Mouse (Mus musculus) B cell, adult 2 months (primary cell): Measurements from ENCODE around the gene Il11.

Experiments
- DNase-seq, 2 experiments: peaks; one replicate each; pipeline ENCODE4 v3.0.0; 2022

Gene Il11

DNA sequence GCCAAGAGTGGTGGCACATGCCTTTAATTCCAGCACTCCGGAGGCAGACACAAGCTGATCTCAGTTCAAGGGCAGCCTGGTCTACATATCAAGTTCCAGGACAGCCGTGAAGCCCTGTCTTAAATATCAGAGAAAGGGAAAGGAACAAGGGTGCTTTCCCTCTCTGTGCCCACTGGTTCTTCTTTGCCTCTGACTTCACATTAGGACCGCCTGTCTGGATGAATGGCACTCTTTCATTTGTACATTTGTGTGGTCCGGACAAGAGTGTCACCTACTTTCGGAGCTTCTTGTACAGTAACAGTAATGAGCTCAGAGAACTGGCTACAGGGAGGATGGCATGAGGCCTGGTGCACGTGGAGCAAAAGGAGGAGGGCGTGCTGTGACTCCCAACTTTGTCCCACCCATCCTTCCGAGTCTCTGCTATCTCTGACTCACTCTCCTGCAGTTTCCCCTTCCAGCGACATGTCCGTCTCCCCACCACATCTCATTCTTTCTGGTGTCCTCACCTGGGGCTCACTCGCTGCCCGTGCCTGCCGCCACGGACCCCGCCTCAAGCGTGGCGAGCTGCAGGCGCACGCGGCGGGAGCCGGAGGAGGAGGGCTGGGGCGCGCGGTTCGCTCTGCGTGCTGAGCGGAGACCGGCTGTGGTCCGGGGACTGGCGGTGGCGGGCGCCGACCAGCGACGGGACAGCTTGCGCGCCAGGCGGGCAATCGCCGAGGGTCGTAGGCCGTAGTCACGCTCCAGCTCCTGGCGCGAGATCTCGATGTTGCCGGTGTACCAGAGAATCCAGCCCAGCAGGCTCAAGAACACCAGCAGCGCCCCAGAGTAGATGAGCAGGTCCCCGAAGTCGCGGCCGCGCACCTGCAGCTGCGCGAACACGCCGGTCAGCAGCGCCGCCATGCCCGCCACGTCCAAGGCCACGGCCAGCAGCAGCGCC lies 6.1 kb upstream of the Il11 start:
- peak; percentile 51 to 62 for DNase-seq

- DNase-seq = no peak
Observed at GRCm38 (mm10) chr7:4783667-4784268, 1.1 kb upstream of the Il11 start.

DNA sequence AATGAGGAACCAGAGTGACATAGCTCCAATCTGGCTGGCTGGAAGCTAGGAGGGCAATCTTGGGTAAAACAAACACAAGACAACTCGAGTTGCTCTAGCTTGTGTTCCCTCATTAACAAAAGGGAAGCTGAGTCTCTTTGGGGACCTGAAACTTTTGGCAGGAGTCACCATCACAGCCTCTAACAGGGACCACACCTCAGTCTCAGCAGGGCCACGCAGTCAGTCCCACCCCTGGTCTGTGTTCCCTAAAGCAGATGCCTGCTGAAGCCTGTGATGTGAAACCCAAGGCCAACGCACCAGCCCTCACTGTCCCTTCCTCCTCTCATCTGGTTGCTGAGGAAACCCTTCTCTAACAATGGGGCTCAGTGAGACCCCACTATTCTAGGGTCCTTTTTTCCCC lies 529 bp downstream of the Il11 start:
- no peak for DNase-seq

DNA sequence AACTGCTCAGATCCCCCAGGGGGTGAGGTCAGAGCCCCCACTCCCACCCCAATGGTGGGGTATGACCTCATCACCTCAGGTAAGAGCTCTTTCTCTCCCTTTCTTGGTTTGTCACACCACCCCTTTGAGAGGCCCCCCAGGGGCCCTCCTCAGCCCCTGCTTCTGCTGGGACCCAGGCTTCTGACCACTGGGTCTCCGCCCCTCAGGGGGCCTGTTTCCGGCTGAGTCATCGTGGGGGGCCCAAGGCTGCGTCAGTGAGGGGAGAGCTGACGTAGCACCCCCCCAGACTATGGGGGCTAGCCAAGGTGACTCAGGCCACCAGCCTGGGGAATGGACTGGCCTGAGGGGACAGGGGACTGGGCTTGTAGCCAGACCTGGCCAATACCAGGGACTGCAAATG lies 2.7 kb downstream of the Il11 start:
- DNase-seq = no peak

DNA sequence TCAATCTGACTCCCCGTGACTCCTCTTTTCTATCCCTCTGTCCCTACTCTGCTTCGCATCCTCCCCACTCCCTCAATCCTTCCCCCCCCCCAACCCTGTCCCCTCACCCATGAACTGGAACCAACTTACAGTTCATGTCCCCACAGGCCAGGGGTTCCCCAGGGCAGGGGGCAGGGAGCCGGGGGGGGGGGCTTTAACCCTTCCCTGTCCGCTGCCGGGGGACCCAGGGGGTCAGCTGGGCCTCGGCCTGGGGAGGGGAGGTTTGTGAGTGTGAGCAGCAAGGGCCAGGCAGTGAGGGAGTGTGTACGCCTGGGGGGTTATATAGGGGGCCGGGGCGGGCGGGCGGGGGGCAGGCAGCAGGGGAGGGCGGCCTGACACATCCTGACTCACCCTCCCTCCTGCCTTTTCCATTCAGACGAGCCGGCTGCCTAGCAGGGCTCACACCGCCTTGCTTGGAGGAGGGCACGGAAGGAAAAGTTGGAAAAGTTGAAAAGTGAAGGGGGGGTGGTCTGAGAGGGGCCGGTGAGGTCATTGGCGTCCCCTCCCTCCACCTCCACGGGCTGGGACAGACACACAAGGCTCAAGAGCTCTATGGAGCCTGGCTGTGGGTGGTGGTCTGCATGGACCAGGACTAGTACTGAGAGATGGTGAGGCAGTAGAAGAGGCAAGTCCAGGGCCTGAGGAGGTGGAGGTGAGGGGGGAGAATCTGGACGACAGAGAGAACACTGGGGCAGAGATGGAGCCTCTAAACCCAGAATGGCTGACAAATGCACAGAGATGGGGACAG lies 4.6 kb downstream of the Il11 start:
- DNase-seq = no peak

- DNase-seq = peak; percentile 46 to 47
Observed at GRCm38 (mm10) chr7:4776861-4777830, 5.5 kb downstream of the Il11 start.

- DNase-seq = no peak
Observed at GRCm38 (mm10) chr7:4776131-4776530, 6.5 kb downstream of the Il11 start.

DNA sequence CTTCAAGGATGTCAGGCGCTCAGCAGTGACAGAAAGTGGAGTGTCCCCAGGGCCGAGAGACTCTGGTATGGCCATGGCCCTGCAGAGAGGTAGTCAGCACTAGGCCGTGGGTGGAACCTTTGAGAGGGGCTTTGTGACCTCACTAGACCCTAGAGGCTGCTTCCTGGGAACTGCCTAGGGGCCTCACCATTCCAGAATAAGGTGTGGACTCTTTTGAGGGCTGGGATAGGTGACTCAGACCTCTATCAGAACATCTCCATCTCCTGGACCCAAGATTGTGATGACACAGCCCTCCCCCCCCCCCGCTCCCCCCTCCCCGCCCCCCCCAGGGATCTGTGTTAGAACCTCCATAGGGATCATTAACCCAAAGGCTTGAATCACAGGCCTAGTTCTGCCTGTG lies 11.5 kb downstream of the Il11 start, which contains the start of gene Fam71e2:
Fam71e2 (minus strand) TSS at position 101 of the 400 bp plus-strand sequence.
- DNase-seq = no peak

DNA sequence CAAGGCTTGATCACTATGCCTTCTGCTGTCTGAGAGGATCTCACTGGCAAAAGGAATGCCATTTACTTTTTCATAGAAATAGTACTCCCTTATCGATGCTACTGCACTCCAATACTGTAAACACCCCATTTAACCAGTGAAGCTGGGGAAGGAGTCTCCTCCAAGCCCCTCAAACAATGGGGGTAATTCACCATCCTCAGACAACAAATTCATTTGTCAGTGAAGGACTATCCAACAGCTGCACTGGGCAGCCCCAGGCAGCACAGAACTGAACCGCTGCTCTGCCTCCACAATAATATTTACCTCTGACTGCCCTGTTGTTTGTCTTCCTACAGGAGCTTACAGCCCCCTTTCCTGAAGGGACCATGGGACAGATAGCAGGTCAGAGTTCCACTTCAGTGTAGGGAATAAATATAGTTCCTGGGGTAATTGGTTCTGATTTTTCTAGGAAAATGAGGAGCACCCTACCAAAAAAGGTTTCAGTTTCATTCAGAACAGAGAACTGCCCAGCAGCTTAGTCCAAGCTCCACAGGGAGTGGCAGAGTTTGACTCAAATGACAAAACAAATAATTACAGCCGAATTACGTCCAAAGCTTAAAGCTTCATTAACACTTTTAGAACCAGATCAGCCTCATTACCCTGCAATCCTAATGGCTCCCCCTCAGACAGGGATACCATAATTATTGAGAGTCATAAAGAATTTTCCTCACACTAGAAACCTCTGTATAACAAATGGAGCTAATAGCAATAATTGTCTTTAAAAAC lies 17.5 kb downstream of the Il11 start:
- no peak for DNase-seq

- no peak for DNase-seq
Observed at GRCm38 (mm10) chr7:4759670-4760069, 23.0 kb downstream of the Il11 start.

DNA sequence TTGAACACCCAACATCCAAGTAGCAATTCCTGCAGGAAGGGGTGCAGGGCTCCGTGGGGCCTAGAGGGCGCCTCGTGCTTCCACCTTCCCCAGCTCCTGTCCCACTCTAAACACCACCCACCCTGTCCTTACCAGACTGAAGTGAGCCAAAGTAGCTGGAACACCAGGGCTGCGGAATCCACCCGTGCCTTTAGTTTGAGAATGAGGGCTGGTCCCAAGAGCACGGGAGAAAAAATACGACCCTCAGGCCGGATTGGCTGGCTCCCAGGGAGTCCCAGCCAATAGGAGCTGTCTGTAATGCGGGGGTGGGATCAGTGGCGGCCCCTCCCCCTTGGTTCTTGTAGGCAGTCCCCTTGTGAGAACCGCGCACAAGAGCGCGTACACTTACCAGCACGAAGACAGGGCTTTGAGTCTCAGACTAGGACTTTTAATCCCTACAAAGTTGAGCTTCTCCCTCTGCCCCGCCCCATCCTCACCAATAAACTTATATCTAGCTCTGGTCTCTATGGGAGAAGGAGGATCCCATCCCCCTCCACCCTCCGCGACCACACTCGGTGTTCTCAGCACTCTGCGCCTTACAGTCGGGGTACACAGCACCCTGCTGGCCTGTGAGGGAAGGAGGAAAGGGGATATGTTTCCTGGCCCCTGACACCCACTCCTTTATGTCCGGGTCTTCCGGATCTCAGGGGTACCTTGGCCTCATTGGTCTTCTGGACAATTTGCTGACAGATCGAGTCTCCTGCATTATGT lies 29.7 kb downstream of the Il11 start, which contains the start of gene Cox6b2:
Cox6b2 (minus strand) TSS at position 274 of the 750 bp plus-strand sequence.
- peak; percentile 76 to 80 for DNase-seq

DNA sequence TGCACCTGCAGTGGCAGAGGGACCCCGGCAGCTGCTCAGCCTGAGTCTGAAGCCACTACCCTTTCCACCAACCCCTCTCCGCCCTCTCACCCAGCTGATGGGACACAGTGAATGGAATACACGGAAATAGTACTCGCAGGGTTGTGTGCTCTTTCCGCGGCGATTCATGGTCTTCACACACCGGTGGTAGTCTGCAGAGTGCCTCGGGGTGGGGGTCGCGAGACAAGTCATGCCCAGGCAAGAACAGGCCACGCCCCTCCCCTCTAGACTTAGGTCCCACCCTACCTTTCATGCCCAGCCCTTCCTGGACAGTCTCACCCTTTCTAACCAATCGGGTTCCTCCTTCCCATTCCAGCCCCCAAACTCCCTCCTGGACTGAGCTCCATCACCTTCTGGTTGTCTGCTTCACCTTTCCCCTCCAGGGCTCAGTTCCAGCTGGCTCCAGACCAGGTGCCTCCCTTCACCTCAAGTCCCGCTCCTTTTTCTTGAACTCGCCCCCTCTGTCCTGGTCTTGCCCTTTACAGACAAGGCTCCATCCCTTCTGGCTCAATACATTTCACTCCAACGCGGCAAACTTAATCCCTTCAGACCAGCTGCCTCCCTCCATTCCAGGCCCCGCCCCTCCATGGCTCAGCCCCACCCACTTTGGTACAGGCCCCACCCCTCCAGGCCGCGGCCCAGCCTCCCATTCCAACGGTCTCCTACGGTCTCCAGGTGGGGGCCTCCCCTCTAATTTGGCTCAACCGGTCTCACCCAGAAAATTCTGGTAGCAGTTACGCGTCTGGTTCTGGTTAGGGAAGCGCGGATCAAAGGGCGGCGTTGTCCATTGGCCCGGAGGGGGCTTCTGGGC lies 30.5 kb downstream of the Il11 start:
- peak; percentile 34 to 40 for DNase-seq

DNA sequence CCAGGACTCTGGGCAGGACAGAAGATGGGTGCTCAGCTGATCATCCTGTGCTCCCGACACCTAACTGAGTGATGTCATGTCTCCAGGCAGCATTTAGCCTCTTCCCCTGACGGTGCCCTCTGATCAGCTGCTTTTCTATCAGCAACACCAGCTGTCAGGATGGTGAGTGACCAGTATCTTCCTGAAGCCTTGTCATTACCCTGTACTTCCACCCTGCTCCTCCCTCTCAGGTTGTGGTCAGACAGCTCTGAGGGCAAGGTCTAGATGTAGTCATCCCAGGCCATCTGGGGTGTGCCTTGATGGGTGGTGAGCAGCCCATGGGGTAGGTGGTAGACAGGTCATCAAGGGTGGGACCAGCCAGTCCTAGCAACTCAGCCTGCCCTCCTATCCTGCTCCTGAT lies 33.5 kb downstream of the Il11 start:
- no peak for DNase-seq

DNA sequence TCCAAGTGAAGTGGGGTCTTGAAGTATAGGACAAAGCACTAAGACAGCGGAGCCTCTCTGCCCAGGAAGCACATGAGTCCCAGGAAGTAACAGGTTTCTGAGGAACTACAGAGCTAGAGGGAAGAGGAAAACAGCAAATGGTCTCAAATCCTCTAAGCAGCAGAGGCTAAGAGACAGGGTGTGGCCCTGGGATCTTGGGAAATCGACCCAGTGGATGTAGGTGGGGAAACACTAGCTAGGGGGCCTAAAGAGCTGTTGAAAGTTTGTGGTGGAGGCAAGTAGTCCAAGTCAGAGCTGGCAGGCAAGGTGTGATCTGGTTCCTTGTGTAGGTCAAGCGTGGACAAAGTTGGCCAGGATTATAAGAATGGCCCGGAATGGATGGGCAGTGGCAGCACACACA lies 34.3 kb downstream of the Il11 start:
- DNase-seq = no peak

GRCm38 (mm10) chr7:4747156-4747899 lies 35.3 kb downstream of the Il11 start:
- no peak for DNase-seq

DNA sequence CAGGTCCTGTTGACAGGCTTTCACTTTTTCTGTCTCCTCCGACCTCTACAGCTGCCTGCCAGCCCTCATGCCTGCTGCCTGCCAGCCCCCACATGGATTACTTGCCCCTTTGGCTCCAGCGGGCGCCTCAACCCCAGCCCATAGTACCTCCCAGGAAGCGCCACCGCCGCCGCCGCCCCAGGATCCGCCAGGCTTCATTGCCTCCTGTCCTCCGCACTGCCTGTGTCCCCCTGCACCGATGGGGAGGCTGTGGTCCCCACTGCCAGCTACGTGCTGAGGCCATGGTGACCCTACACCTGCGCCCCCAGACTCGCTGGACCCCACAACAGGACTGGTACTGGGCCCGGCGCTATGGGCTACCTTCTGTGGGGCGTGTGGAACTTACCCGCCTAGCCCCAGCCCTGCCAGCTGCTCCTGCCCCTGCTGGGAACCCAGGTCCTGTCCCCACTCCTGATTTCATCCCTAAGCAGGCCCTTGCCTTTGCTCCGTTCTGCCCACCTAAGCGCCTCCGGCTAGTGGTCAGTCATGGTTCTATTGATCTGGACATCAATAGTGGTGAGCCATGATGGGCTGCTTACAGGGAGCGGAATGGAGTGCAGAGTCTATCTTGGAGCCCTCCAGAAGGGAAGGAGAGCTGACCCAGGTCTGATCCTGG lies 36.2 kb downstream of the Il11 start:
- DNase-seq = no peak

GRCm38 (mm10) chr7:4744886-4745285 lies 37.8 kb downstream of the Il11 start:
- no peak for DNase-seq

DNA sequence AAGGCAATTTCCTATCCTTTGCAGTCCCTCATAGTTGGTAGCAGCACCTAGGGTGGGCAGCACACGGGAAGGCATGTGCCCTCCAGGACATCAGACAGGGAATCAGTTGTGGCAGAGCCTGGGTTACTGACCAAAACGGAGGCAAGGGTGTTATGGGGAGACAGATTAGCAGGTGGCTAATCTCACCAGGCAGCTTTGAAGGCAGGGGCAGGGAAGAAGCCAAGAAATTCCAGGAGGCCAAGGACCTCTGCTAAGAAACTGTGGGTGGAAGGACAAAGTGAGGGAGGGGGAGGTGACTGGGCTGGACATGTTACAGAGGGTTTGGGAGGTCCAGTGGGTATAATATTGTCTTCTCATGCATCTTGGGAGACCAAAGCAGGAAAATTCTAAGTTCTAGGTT lies 39.3 kb downstream of the Il11 start:
- no peak for DNase-seq
